Mouse (Mus musculus) liver, postnatal 0 days (tissue): Measurements from ENCODE around the gene Tpo. TPM values are rescaled to one million over a fixed set of nuclear protein-coding genes. Genes with fewer than 3 reads are reported as not detected.

Experiments used
- ATAC-seq: fragments of 200-750 bp; cut with Nextera tagmentation; 2 replicates; pipeline ENCODE4 v1.8.0; 2017; ENCODE audit warnings: mild to moderate bottlenecking, moderate library complexity
- DNase-seq: peaks from one replicate; pipeline ENCODE4 v3.0.0-alpha.2; 2016
- H3K27ac ChIP-seq: fragments of 300-500 bp; sonication (generic); 2 replicates; pipeline ENCODE4 v1.5.1; 2014; ENCODE audit warnings: antibody characterized with exemption, moderate library complexity, mild to moderate bottlenecking, low read depth
- H3K27me3 ChIP-seq: fragments of 300-500 bp; sonication (generic); 2 replicates; pipeline ENCODE4 v1.6.1; 2014; ENCODE audit warnings: low read length, control low read depth, mixed read lengths; ENCODE audit not compliant: insufficient read depth
- H3K36me3 ChIP-seq: fragments of 300-500 bp; sonication (generic); replicated peaks from 2 replicates; pipeline ENCODE4 v1.6.1; 2014; ENCODE audit warnings: mild to moderate bottlenecking, control low read depth, low read length, moderate library complexity, mixed read lengths; ENCODE audit not compliant: insufficient read depth
- H3K4me1 ChIP-seq: fragments of 300-500 bp; sonication (generic); 2 replicates; pipeline ENCODE4 v1.6.1; 2014; ENCODE audit warnings: antibody characterized with exemption, mild to moderate bottlenecking, control low read depth; ENCODE audit not compliant: insufficient read depth
- H3K4me2 ChIP-seq: fragments of 300-500 bp; sonication (generic); 2 replicates; pipeline ENCODE4 v1.6.1; 2014; ENCODE audit warnings: low read depth, mild to moderate bottlenecking, low read length, moderate library complexity, mixed read lengths
- H3K4me3 ChIP-seq: fragments of 300-500 bp; sonication (generic); 2 replicates; pipeline ENCODE4 v1.5.1; 2014; ENCODE audit warnings: low read depth, low read length
- H3K9ac ChIP-seq: fragments of 300-500 bp; sonication (generic); replicated peaks from 2 replicates; pipeline ENCODE4 v1.6.1; 2014; ENCODE audit warnings: mild to moderate bottlenecking, moderate library complexity
- H3K9me3 ChIP-seq: fragments of 300-500 bp; sonication (generic); 2 replicates; pipeline ENCODE4 v1.6.1; 2016; ENCODE audit warnings: mild to moderate bottlenecking, control low read depth, low read length, mixed read lengths
- CTCF ChIP-seq: sonication (generic); IDR thresholded peaks from 2 replicates; pipeline ENCODE4 v1.5.1; 2016; ENCODE audit warnings: antibody characterized with exemption, low read depth
- EP300 ChIP-seq: IDR thresholded peaks from 2 replicates; pipeline ENCODE4 v1.6.1; 2016; ENCODE audit warnings: antibody characterized with exemption, low read depth, mild to moderate bottlenecking
- WGBS: fragments of 180-500 bp; shearing (Covaris S2); extraction: QIAGEN DNeasy Blood & Tissue Kit; methylation state at CpG from one replicate; pipeline ENCODE4 v1.1.7; 2014; ENCODE audit not compliant: insufficient replicate concordance; 5-methylcytosine and 5-hydroxymethylcytosine counted together
- polyA plus RNA-seq: library from polyadenylated mRNA; unstranded; fragments of >200 nt; fragmentation: Nextera tagmentation; extraction: Ambion mirVana; gene quantifications from 2 replicates; pipeline ENCODE4 v1.2.1, GENCODE M21; 2015

The Tpo gene
- polyA plus RNA-seq, 1 experiment from 2014 or later = not detected

DNA sequence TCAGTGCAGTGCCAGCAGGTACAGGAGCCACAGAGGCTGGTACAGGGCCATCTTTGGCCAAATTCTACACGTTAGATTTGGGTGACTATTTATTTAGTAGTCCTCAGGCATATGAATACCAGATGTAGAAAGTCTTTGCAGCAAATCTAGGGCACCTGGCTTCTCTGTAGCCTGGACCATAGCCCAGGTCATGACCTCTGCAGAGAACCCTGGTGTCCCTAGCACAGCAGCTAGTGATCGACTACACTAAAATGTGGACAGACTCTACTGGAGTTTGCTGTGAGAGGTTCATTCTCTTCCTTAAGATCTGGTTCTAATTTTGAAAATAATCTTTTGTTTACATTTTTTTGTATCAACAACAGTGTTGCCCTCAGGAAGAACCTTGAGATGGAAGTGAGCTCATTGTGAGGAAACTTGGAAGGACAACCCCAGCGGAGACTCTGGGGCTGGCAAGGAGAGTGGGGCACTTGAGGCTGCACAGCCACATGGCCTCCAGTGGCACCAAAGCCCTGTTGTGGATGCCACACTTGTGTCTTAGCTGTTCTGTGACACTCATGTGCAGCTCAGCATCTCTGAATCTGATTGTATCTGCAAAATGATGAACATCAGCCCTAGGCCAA lies 104.6 kb downstream of the Tpo start:
- 64% methylated on average over 3 of the region's 3 CpGs for WGBS
- Histone ChIP-seq H3K9me3 (no peaks in the 10 kb centered on the region), H3K27ac (no peak overlapping the region), H3K9ac (no peak overlapping the region), H3K4me1 (no peaks in the 10 kb centered on the region), H3K27me3 (no peaks in the 10 kb centered on the region), H3K36me3 (no peaks in the 10 kb centered on the region), H3K4me2 (no peak overlapping the region), H3K4me3 (no peak overlapping the region)
- ATAC-seq = no peak
- no peak for TF ChIP-seq CTCF
- TF ChIP-seq EP300 = no peak
- no peak for DNase-seq

DNA sequence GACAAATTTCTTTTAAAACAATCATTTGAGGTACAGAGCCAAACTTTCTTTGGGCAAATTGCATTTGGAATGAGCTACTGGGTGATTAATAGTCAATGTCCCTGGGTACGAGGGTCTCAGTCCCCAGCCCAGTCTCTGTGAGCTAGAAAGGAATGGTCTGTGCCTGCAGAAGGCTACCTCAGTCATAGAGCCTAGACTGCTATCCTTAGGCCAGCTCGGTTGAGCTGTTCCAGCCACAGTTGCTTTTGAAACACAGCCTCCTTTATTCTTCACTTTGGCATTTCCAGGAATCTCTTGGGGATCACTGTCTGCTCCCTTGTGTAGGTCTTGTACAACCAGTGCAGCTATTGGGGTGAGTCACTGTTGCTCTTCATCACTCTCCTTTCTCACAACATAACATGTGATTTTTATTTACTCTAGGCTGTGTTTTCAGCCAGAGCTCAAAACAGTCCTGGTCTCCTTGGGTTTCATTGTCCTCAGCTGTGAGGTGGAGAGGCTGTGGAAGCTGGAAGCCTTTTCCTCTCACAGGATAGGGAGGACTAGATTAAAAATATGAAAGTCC lies 108.1 kb downstream of the Tpo start:
- H3K27me3 ChIP-seq = no peaks in the 10 kb centered on the region
- ATAC-seq (no peak), DNase-seq (no peak)
- H3K4me1 ChIP-seq = no peaks in the 10 kb centered on the region
- H3K9me3 ChIP-seq = no peaks in the 10 kb centered on the region
- 59% methylated on average over 2 of the region's 2 CpGs for WGBS
- H3K4me3 ChIP-seq = no peak overlapping the region
- H3K4me2 ChIP-seq = no peak overlapping the region
- no peaks in the 10 kb centered on the region for H3K36me3 ChIP-seq
- H3K27ac ChIP-seq = no peak overlapping the region
- H3K9ac ChIP-seq = no peak overlapping the region
- TF ChIP-seq EP300 = no peak
- TF ChIP-seq CTCF = no peak

DNA sequence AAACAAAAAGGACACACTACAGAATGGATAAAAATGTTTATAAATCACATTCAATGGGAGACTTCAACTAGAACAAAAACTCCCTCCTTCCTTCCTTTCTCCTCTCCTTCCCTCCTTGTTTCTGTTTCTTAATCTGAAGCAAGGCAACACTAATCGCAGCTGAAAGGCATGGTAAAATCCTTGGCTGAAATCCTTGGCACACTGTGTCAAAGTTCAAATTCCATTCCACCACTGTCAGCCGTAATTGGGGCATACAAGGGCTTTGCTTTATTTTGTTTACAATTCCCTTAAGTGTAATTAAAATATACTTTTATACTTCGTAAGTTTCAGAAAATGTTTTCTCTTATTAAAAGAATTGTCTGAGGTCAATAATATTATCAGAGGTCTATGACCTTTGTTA lies 108.9 kb downstream of the Tpo start:
- Histone ChIP-seq H3K27me3 (no peaks in the 10 kb centered on the region), H3K9ac (no peak overlapping the region), H3K4me1 (no peaks in the 10 kb centered on the region), H3K9me3 (no peaks in the 10 kb centered on the region), H3K4me2 (no peak overlapping the region), H3K36me3 (no peaks in the 10 kb centered on the region), H3K4me3 (no peak overlapping the region), H3K27ac (no peak overlapping the region)
- 58% methylated on average over 3 of the region's 3 CpGs for WGBS
- no peak for TF ChIP-seq EP300
- no peak for TF ChIP-seq CTCF
- DNase-seq (no peak), ATAC-seq (no peak)

DNA sequence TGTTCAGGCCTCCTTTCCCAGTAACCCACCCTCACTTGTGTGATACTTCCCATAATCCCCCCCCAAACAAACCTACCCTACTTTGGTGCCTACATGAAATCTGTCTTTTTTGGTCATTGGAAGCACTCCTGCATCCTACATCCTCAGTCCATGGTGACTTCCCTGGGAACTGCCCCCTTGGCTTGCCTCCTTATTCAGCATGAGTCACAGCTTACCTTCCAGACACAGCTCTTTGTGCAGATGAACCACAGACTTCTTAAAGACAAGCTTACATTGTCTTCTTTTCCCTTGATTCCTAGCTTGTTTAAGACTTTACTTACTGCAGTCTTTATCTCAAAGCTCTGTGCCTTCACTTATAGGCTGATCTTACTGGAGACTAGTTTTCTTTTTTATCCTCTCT lies 112.0 kb downstream of the Tpo start:
- TF ChIP-seq CTCF = no peak
- TF ChIP-seq EP300 = no peak
- H3K9me3 ChIP-seq = no peaks in the 10 kb centered on the region
- no peaks in the 10 kb centered on the region for H3K4me1 ChIP-seq
- no peak overlapping the region for H3K4me3 ChIP-seq
- no peak overlapping the region for H3K9ac ChIP-seq
- no peaks in the 10 kb centered on the region for H3K27me3 ChIP-seq
- DNase-seq (no peak), ATAC-seq (no peak)
- H3K4me2 ChIP-seq = no peak overlapping the region
- H3K36me3 ChIP-seq = no peaks in the 10 kb centered on the region
- H3K27ac ChIP-seq = no peak overlapping the region

DNA sequence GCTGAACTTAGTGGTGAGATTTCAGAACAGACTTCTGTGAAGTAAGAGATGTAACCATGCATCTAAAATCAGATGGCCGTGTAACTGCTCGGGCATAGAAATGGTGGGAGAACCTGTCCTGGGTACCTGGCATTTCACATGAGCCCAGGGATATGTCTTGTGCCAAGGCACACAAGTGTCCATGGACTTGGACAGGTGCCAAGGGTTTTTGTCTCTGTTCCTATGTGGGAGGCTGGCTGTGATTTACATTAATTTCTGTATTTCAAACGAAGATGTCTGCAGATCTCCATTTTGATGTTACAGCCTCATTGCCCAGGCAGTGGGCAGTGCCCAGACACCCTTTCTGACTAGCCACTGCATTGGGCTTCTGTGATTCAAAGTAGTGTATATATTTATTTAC lies 115.3 kb downstream of the Tpo start:
- Histone ChIP-seq H3K4me2 (no peak overlapping the region), H3K36me3 (no peaks in the 10 kb centered on the region), H3K9ac (no peak overlapping the region), H3K27ac (no peak overlapping the region), H3K9me3 (no peaks in the 10 kb centered on the region), H3K4me3 (no peak overlapping the region), H3K27me3 (no peaks in the 10 kb centered on the region), H3K4me1 (no peaks in the 10 kb centered on the region)
- WGBS = 77% methylated on average over 3 of the region's 3 CpGs
- TF ChIP-seq EP300 = no peak
- TF ChIP-seq CTCF = no peak
- no peak for DNase-seq
- no peak for ATAC-seq

DNA sequence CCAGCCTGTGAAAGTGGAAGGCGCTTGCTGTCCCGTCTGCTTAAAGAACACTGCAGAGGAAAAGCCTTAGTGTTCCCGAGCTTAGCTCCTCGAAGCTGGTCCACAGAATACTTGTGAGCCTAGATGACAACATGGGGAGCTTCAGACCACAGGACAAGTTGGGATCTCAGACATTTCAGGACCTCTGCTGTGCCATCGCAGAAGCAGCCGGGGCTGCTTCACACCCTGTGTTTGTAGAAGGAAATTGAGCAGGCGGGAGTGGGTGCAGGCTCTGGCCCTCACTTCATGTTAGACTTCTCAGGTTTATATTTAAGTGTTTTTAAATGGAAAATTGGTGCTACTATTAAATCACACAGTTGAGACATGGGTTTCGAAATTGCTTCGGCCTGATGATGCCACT lies 116.9 kb downstream of the Tpo start:
- H3K27me3 ChIP-seq = no peaks in the 10 kb centered on the region
- H3K27ac ChIP-seq = no peak overlapping the region
- H3K9me3 ChIP-seq = no peaks in the 10 kb centered on the region
- no peaks in the 10 kb centered on the region for H3K4me1 ChIP-seq
- WGBS = 82% methylated on average over 9 of the region's 9 CpGs
- ATAC-seq (no peak), DNase-seq (no peak)
- H3K4me2 ChIP-seq = no peak overlapping the region
- no peaks in the 10 kb centered on the region for H3K36me3 ChIP-seq
- no peak overlapping the region for H3K4me3 ChIP-seq
- H3K9ac ChIP-seq = no peak overlapping the region
- no peak for TF ChIP-seq EP300
- no peak for TF ChIP-seq CTCF
